Mouse (Mus musculus): ENCODE measurements around the gene Nrl. TPM values are rescaled to one million over a fixed set of nuclear protein-coding genes. Genes with fewer than 3 reads are reported as not detected.

The Nrl gene
- polyA plus RNA-seq, 2 experiments: 0.06 TPM; not detected in 1

DNA sequence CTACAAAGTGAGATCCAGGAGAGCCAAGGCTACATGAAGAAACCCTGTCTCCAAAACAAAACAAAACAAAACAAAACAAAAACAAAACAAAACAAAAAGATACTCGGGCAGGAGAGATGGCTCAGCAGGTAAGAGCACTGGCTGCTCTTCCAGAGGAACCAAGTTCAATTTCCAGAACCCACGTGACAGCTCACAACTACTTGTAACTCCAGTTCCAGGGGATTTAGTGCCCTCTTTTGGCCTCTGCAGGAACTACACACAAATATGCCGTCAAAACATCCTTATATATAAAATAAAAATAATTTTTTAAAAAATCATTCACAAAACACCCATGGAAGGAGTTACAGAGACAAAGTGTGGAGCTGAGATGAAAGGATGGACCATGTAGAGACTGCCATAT is 3.2 kb upstream of the Nrl start:
- Histone ChIP-seq H3K36me3 (ENCODE audit: control insufficient read depth, insufficient read depth, low read length) (no peaks in the 10 kb centered on the region), H3K4me2 (replicated peaks; ENCODE audit: low read depth, low read length, severe bottlenecking) (no peak overlapping the region), H3K4me1 (ENCODE audit: control insufficient read depth, insufficient read depth, low read length) (no peaks in the 10 kb centered on the region), H3K9ac (ENCODE audit: low read depth, low read length, severe bottlenecking) (no peak overlapping the region), H3K27me3 (ENCODE audit: control insufficient read depth, insufficient read depth, low read length) (peaks cover 5% of the 10 kb centered on the region; the same call in 1 of the 2 replicates), H3K4me3 (replicated peaks; ENCODE audit: low read length) (no peak overlapping the region), H3K9me3 (ENCODE audit: control insufficient read depth, low read length) (no peaks in the 10 kb centered on the region), H3K27ac (replicated peaks; ENCODE audit: low read depth, low read length) (no peak overlapping the region)
- ATAC-seq (ENCODE audit: low FRiP score, low read depth) (no peak), DNase-seq (ENCODE audit: low spot score) (peak; percentile 32)
- TF ChIP-seq POLR2A (IDR thresholded peaks at IDR 0.05; ENCODE audit: borderline replicate concordance, extremely low read depth, insufficient read depth, insufficient read length): no peak
- WGBS: 16% methylated on average over 3 of the region's 3 CpGs

DNA sequence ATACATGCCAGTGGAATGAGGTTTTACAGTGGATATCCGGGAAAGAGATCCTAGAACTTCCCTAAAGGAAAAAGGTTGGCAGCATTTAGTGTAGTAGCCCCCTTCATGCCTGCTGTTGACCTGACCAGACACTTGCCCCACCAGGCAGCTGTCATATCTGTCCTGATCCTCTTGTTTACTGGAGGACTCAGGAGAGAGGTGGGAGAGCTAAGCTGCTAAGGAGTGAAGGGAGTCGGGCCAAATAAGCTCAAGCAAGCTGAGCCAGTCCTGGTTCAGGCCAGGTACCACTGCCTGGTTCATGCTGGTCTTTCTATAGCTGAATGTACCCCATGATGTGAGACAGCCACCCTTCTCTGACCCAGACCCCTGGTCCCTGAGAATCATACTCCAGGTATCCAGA is 1.9 kb upstream of the Nrl start:
- H3K27me3 ChIP-seq (ENCODE audit: control insufficient read depth, insufficient read depth, low read length): peaks cover 8% of the 10 kb centered on the region; the same call in 1 of the 2 replicates
- H3K4me1 ChIP-seq (ENCODE audit: control insufficient read depth, insufficient read depth, low read length): no peaks in the 10 kb centered on the region
- H3K4me3 ChIP-seq (replicated peaks; ENCODE audit: low read length): no peak overlapping the region
- H3K4me2 ChIP-seq (replicated peaks; ENCODE audit: low read depth, low read length, severe bottlenecking): no peak overlapping the region
- no peak for TF ChIP-seq POLR2A (IDR thresholded peaks at IDR 0.05; ENCODE audit: borderline replicate concordance, extremely low read depth, insufficient read depth, insufficient read length)
- 80% methylated on average over 2 of the region's 2 CpGs for WGBS
- DNase-seq (ENCODE audit: low spot score): no peak
- H3K9me3 ChIP-seq (ENCODE audit: control insufficient read depth, low read length): no peaks in the 10 kb centered on the region
- no peak for ATAC-seq (ENCODE audit: low FRiP score, low read depth)
- no peak overlapping the region for H3K27ac ChIP-seq (replicated peaks; ENCODE audit: low read depth, low read length)
- no peak overlapping the region for H3K9ac ChIP-seq (ENCODE audit: low read depth, low read length, severe bottlenecking)
- H3K36me3 ChIP-seq (ENCODE audit: control insufficient read depth, insufficient read depth, low read length): no peaks in the 10 kb centered on the region

DNA sequence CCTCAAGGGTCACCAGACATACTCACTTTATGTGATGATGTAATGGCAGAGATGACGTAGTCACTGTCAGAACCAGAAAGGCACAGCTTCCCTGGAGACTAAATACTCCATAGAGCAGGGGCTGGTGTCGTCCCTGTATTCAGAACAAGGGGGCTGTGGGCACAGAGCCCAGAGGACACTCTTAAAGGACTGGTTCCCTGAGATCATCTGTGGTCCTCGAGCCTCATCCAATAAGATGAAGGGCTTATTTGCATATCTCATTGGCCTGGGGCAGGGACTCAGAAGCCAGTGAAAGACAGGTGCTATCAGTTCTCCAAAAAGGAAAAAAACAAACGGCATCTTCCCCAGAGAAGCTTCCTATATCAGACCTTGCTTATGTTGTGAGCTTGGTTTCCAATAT is 719 bp downstream of the Nrl start:
- no peaks in the 10 kb centered on the region for H3K4me1 ChIP-seq (ENCODE audit: control insufficient read depth, insufficient read depth, low read length)
- no peak overlapping the region for H3K4me3 ChIP-seq (replicated peaks; ENCODE audit: low read length)
- 68% methylated on average over 4 of the region's 4 CpGs for WGBS
- DNase-seq (ENCODE audit: low spot score) (no peak), ATAC-seq (ENCODE audit: low FRiP score, low read depth) (no peak)
- H3K9ac ChIP-seq (ENCODE audit: low read depth, low read length, severe bottlenecking): no peak overlapping the region
- no peaks in the 10 kb centered on the region for H3K9me3 ChIP-seq (ENCODE audit: control insufficient read depth, low read length)
- H3K27ac ChIP-seq (replicated peaks; ENCODE audit: low read depth, low read length): no peak overlapping the region
- no peaks in the 10 kb centered on the region for H3K36me3 ChIP-seq (ENCODE audit: control insufficient read depth, insufficient read depth, low read length)
- peaks cover 31% of the 10 kb centered on the region for H3K27me3 ChIP-seq (ENCODE audit: control insufficient read depth, insufficient read depth, low read length)
- H3K4me2 ChIP-seq (replicated peaks; ENCODE audit: low read depth, low read length, severe bottlenecking): no peak overlapping the region
- no peak for TF ChIP-seq POLR2A (IDR thresholded peaks at IDR 0.05; ENCODE audit: borderline replicate concordance, extremely low read depth, insufficient read depth, insufficient read length)

DNA sequence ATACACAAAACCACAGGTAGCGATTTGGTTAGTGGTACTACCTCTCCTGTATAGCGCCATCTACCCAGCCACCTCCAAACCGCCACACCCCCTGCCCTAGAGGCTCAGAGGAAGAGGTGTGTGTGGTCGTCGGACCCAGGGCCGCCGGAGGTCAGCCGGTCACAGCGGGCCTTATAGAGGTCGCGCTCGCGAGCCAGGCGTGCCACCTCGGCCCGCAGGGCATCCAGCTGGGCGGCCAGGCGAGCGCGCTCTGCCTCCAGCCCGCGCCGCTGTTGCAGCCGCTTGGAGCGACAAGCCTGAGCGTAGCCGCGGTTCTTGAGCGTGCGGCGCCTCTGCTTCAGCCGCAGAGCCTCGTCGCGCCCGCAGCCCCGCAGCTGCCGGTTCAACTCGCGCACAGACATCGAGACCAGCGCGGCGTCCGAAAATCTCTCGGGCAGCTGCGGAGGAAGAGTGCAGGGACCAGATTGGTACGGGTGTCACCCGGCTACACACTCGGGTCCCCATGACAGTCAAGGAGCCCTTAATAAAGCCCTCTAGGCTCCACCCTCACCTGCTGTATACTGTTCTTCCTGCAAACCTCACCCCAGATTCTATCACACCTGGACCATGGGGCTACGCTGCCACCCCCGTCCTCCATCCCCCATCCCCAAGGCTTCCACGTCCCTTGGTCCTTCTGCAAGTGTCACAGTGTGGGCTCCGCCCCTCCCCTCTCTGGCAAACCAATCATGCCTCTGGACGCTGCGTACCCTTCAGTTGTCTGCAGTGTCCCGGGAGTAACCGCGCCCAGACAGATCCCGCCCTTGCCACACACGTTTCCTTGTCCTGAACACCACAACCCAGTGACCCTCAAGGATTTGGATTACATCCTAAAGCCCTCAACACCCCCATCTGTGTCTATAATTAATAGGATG is 4.1 kb downstream of the Nrl start:
- H3K4me2 ChIP-seq (replicated peaks; ENCODE audit: low read depth, low read length, severe bottlenecking): peak overlapping the region; percentile 84
- no peak for ATAC-seq (ENCODE audit: low FRiP score, low read depth)
- peak overlapping the region; percentile 43 for H3K4me3 ChIP-seq (replicated peaks; ENCODE audit: low read length)
- peaks cover 34% of the 10 kb centered on the region for H3K27me3 ChIP-seq (ENCODE audit: control insufficient read depth, insufficient read depth, low read length)
- WGBS: under 1% methylated on average over 61 of the region's 61 CpGs
- DNase-seq (ENCODE audit: low spot score): no peak
- H3K9me3 ChIP-seq (ENCODE audit: control insufficient read depth, low read length): no peaks in the 10 kb centered on the region
- no peaks in the 10 kb centered on the region for H3K36me3 ChIP-seq (ENCODE audit: control insufficient read depth, insufficient read depth, low read length)
- H3K27ac ChIP-seq (replicated peaks; ENCODE audit: low read depth, low read length): no peak overlapping the region
- H3K9ac ChIP-seq (ENCODE audit: low read depth, low read length, severe bottlenecking): peak overlapping the region; percentile 48
- no peaks in the 10 kb centered on the region for H3K4me1 ChIP-seq (ENCODE audit: control insufficient read depth, insufficient read depth, low read length)
- no peak for TF ChIP-seq POLR2A (IDR thresholded peaks at IDR 0.05; ENCODE audit: borderline replicate concordance, extremely low read depth, insufficient read depth, insufficient read length)

DNA sequence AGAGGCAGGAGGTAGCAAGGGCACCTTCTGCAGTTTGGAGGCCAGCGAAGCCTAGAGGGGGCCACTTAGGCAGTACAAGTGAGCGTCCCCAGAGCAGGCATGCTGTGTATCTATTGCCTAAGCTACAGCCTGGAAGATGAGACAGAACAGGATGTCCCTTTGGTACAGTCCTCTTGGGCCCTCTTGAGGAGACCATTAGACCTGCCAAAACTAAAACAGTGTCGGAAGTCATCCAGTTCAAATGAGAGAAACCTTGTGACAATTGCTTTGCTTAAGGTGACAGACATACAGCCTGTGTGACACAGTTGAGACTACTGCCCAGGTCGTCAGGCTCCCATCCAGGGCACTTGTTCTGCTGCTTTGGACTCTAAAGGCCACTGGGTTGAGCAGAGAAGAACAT is 5.2 kb downstream of the Nrl start:
- no peak overlapping the region for H3K4me2 ChIP-seq (replicated peaks; ENCODE audit: low read depth, low read length, severe bottlenecking)
- H3K9ac ChIP-seq (ENCODE audit: low read depth, low read length, severe bottlenecking): no peak overlapping the region
- no peak for ATAC-seq (ENCODE audit: low FRiP score, low read depth)
- whole genome bisulfite sequencing: 70% methylated on average over 4 of the region's 4 CpGs
- no peaks in the 10 kb centered on the region for H3K4me1 ChIP-seq (ENCODE audit: control insufficient read depth, insufficient read depth, low read length)
- no peak overlapping the region for H3K27ac ChIP-seq (replicated peaks; ENCODE audit: low read depth, low read length)
- H3K36me3 ChIP-seq (ENCODE audit: control insufficient read depth, insufficient read depth, low read length): no peaks in the 10 kb centered on the region
- H3K4me3 ChIP-seq (replicated peaks; ENCODE audit: low read length): no peak overlapping the region
- H3K27me3 ChIP-seq (ENCODE audit: control insufficient read depth, insufficient read depth, low read length): peaks cover 33% of the 10 kb centered on the region
- no peaks in the 10 kb centered on the region for H3K9me3 ChIP-seq (ENCODE audit: control insufficient read depth, low read length)
- no peak for TF ChIP-seq POLR2A (IDR thresholded peaks at IDR 0.05; ENCODE audit: borderline replicate concordance, extremely low read depth, insufficient read depth, insufficient read length)
- DNase-seq (ENCODE audit: low spot score): no peak

All from limb, embryonic 14.5 days (tissue).